Mouse (Mus musculus) left cerebral cortex, postnatal 25 days (tissue): Measurements from ENCODE around the gene Cfap43. TPM values are rescaled to one million over a fixed set of nuclear protein-coding genes. Genes with fewer than 3 reads are reported as not detected.
A peak's percentile ranks its signal among the peaks of the same experiment; 100 is the strongest.

Source experiments
- DNase-seq, 2 experiments: peaks; one replicate each; pipeline ENCODE4 v3.0.0; 2022; ENCODE audit warnings: low spot score in 2 of 2, mixed read lengths in 1 of 2
- intact Hi-C: fragments of 180-260 bp; cut with DNase I; formaldehyde crosslinking; loops from one replicate; pipeline ENCODE4 v1.15.1; 2025
- total RNA-seq, 2 experiments: library from RNA; stranded (reverse); gene quantifications; 2 replicates each; pipeline ENCODE4 v1.2.3; 2021

Cfap43 gene
- total RNA-seq, 2 experiments from 2014 or later: 0.16 to 0.64 TPM

GRCm38 (mm10) chr19:47824026-47824425 is 95.1 kb downstream of the Cfap43 start:
- no peak for DNase-seq
- intact Hi-C loops: loop anchor here (5.0 kb wide), 2 partner anchors 92 to 467 kb away; partner anchors contain the start of gene Sfr1

GRCm38 (mm10) chr19:47822143-47822796 is 96.8 kb downstream of the Cfap43 start:
- intact Hi-C loops: loop anchor here (5.0 kb wide), 2 partner anchors 90 to 465 kb away; partner anchors contain the start of gene Sfr1
- DNase-seq: no peak

- DNase-seq: no peak
- intact Hi-C loops: loop anchor here (2.0 to 5.0 kb wide), 4 partner anchors 89 to 464 kb away; partner anchors contain the start of gene Sfr1
Measured at GRCm38 (mm10) chr19:47821494-47821872, 97.6 kb downstream of the Cfap43 start.

GRCm38 (mm10) chr19:47820832-47821493 is 98.1 kb downstream of the Cfap43 start:
- intact Hi-C loops: loop anchor here (2.0 to 5.0 kb wide), 4 partner anchors 89 to 464 kb away; partner anchors contain the start of gene Sfr1

GRCm38 (mm10) chr19:47817692-47818091 is 101.4 kb downstream of the Cfap43 start:
- intact Hi-C loops: no loop called here
- peak in 1 of 2 experiments; percentile 28 for DNase-seq

More at GRCm38 (mm10) chr19:47820832-47821493, 98.1 kb downstream of the Cfap43 start:
- DNase-seq: peak; percentile 75 to 77

- intact Hi-C loops: no loop called here
- DNase-seq: no peak
Measured at GRCm38 (mm10) chr19:47814721-47815120, 104.4 kb downstream of the Cfap43 start.

GRCm38 (mm10) chr19:47812091-47812490 is 107.0 kb downstream of the Cfap43 start:
- intact Hi-C loops: no loop called here

GRCm38 (mm10) chr19:47798583-47798982 is 120.5 kb downstream of the Cfap43 start:
- intact Hi-C loops: loop anchor here (5.0 kb wide), 1 partner anchor 291 kb away; no protein-coding TSS in a partner anchor
- no peak for DNase-seq

More at GRCm38 (mm10) chr19:47812091-47812490, 107.0 kb downstream of the Cfap43 start:
- no peak for DNase-seq

- intact Hi-C loops: loop anchor here (5.0 kb wide), 1 partner anchor 289 kb away; no protein-coding TSS in a partner anchor
- DNase-seq: no peak
Measured at GRCm38 (mm10) chr19:47796699-47797098, 122.4 kb downstream of the Cfap43 start.

- DNase-seq: peak; percentile 76 to 81
- intact Hi-C loops: loop anchor here (5.0 kb wide), 1 partner anchor 288 kb away; no protein-coding TSS in a partner anchor
Measured at GRCm38 (mm10) chr19:47795009-47795728, 123.9 kb downstream of the Cfap43 start.

- DNase-seq: no peak
- intact Hi-C loops: no loop called here
Measured at GRCm38 (mm10) chr19:47794331-47794730, 124.8 kb downstream of the Cfap43 start.

GRCm38 (mm10) chr19:47790316-47791020 is 128.6 kb downstream of the Cfap43 start:
- intact Hi-C loops: no loop called here
- peak in 1 of 2 experiments; percentile 53 for DNase-seq

GRCm38 (mm10) chr19:47783898-47784297 is 135.2 kb downstream of the Cfap43 start:
- no peak for DNase-seq
- intact Hi-C loops: no loop called here

GRCm38 (mm10) chr19:47780972-47781371 is 138.1 kb downstream of the Cfap43 start:
- DNase-seq: no peak
- intact Hi-C loops: no loop called here

GRCm38 (mm10) chr19:47780145-47780544 is 138.9 kb downstream of the Cfap43 start:
- intact Hi-C loops: no loop called here
- DNase-seq: peak; percentile 16 to 57

GRCm38 (mm10) chr19:47777847-47778246 is 141.2 kb downstream of the Cfap43 start:
- DNase-seq: peak in 1 of 2 experiments; percentile 18

GRCm38 (mm10) chr19:47755625-47756024 is 163.5 kb downstream of the Cfap43 start:
- no peak for DNase-seq
- intact Hi-C loops: no loop called here

More at GRCm38 (mm10) chr19:47777847-47778246, 141.2 kb downstream of the Cfap43 start:
- intact Hi-C loops: no loop called here

GRCm38 (mm10) chr19:47754931-47755330 is 164.2 kb downstream of the Cfap43 start:
- no peak for DNase-seq
- intact Hi-C loops: no loop called here

GRCm38 (mm10) chr19:47753921-47754320 is 165.2 kb downstream of the Cfap43 start:
- intact Hi-C loops: no loop called here
- no peak for DNase-seq
